Comparison of ENCODE assay signal across 10 mouse cellular contexts in genomic region chr13:63779376-63780291, GRCm38 (mm10). TPM values are rescaled to one million over a fixed set of nuclear protein-coding genes. Genes with fewer than 3 reads are reported as not detected.
DNase-seq lines count a peak whose midpoint lies in the region; ATAC-seq lines count a peak whose summit lies in the region.
"Had no signal": no experiment of that assay in that cellular context is flagged by ENCODE, and none has a peak within 500 bp of the region (broad histone marks: within the 10 kb centered on the region; RNA-seq: fewer than 3 reads in every experiment).

No protein-coding gene starts in this region.

- H3K27ac ChIP-seq in embryonic facial prominence, embryonic 13.5 days, result peak overlapping the region; percentile 7; the same call in 1 of the 2 replicates
- H3K27ac ChIP-seq in embryonic facial prominence, embryonic 10.5 days (replicated peaks), result no peak overlapping the region
- no peak overlapping the region for H3K27ac ChIP-seq in midbrain, embryonic 14.5 days (replicated peaks; ENCODE audit: low read depth, low read length)
- H3K27ac ChIP-seq: liver, embryonic 14.5 days had no signal

- H3K27me3 ChIP-seq in embryonic facial prominence, embryonic 13.5 days, result no peaks in the 10 kb centered on the region
- no peaks in the 10 kb centered on the region for H3K27me3 ChIP-seq in embryonic facial prominence, embryonic 10.5 days (replicated peaks; ENCODE audit: low read depth, poor library complexity, severe bottlenecking)
- no peaks in the 10 kb centered on the region for H3K27me3 ChIP-seq in midbrain, embryonic 14.5 days (ENCODE audit: control insufficient read depth, insufficient read depth, low read length)

- no peak overlapping the region for H3K9ac ChIP-seq in embryonic facial prominence, embryonic 13.5 days
- no peak overlapping the region for H3K9ac ChIP-seq in midbrain, embryonic 14.5 days (replicated peaks; ENCODE audit: low read length)
- H3K9ac ChIP-seq: liver, embryonic 14.5 days had no signal

- ATAC-seq in embryonic facial prominence, embryonic 13.5 days (ENCODE audit: insufficient number of reproducible peaks, insufficient read depth, low FRiP score, low TSS enrichment, low read depth), result no peak
- ATAC-seq in midbrain, embryonic 14.5 days (ENCODE audit: low FRiP score, low TSS enrichment), result no peak
- ATAC-seq in erythroblast, adult 5-6 weeks (replicated peaks; ENCODE audit: low FRiP score, poor library complexity, severe bottlenecking), result no peak

- H3K4me3 ChIP-seq in embryonic facial prominence, embryonic 13.5 days, result no peak overlapping the region
- H3K4me3 ChIP-seq in embryonic facial prominence, embryonic 10.5 days, result no peak overlapping the region
- H3K4me3 ChIP-seq in midbrain, embryonic 14.5 days (replicated peaks; ENCODE audit: low read depth, low read length), result no peak overlapping the region

- H3K4me2 ChIP-seq in embryonic facial prominence, embryonic 13.5 days, result no peak overlapping the region
- no peak overlapping the region for H3K4me2 ChIP-seq in midbrain, embryonic 14.5 days (ENCODE audit: low read length)

- DNase-seq in embryonic facial prominence, embryonic 10.5 days (ENCODE audit: low spot score), result no peak
- DNase-seq in cerebellum, postnatal 4 days (ENCODE audit: low spot score in 2 of 2), result peak; percentile 37 to 69
- DNase-seq in layer of hippocampus, postnatal 10 days (ENCODE audit: low spot score in 2 of 2), result peak; percentile 77 to 79
- peak; percentile 78 for DNase-seq in midbrain, embryonic 14.5 days
- DNase-seq in thymus, postnatal 25 days, result no peak
- no peak for DNase-seq in retina, embryonic 14.5 days (ENCODE audit: low spot score)
- DNase-seq: gastrocnemius, postnatal 14 days had no signal

- 72% methylated on average over 2 of the region's 2 CpGs for WGBS in embryonic facial prominence, embryonic 13.5 days
- 92% methylated on average over 2 of the region's 2 CpGs for WGBS in embryonic facial prominence, embryonic 10.5 days
- WGBS in midbrain, embryonic 14.5 days, result 56% methylated on average over 2 of the region's 2 CpGs

- no peaks in the 10 kb centered on the region for H3K4me1 ChIP-seq in embryonic facial prominence, embryonic 13.5 days
- H3K4me1 ChIP-seq in embryonic facial prominence, embryonic 10.5 days, result no peaks in the 10 kb centered on the region
- no peaks in the 10 kb centered on the region for H3K4me1 ChIP-seq in midbrain, embryonic 14.5 days (ENCODE audit: control insufficient read depth, insufficient read depth, low read length)

- no peaks in the 10 kb centered on the region for H3K36me3 ChIP-seq in embryonic facial prominence, embryonic 13.5 days
- no peaks in the 10 kb centered on the region for H3K36me3 ChIP-seq in embryonic facial prominence, embryonic 10.5 days (replicated peaks)
- no peaks in the 10 kb centered on the region for H3K36me3 ChIP-seq in midbrain, embryonic 14.5 days (ENCODE audit: control insufficient read depth, insufficient read depth, low read length)

- H3K9me3 ChIP-seq in embryonic facial prominence, embryonic 13.5 days, result no peaks in the 10 kb centered on the region
- H3K9me3 ChIP-seq in embryonic facial prominence, embryonic 10.5 days, result no peaks in the 10 kb centered on the region
- H3K9me3 ChIP-seq in midbrain, embryonic 14.5 days (ENCODE audit: control insufficient read depth, low read length), result no peaks in the 10 kb centered on the region

RNA-seq across cellular contexts. Expression of gene Ercc6l2, which starts 35.4 kb away (rescaled TPM):
- 25.1 and 28.9 TPM in 2 replicates for polyA plus RNA-seq in embryonic facial prominence, embryonic 13.5 days (2015; fragmentation: Nextera tagmentation; extraction: Ambion mirVana)
- 19.8 and 24.4 TPM in 2 replicates for polyA plus RNA-seq in embryonic facial prominence, embryonic 10.5 days (2016; fragmentation: Nextera tagmentation; extraction: Ambion mirVana)
- total RNA-seq in layer of hippocampus, postnatal 10 days (2021), result 10 to 100 TPM; 17.1 to 21.2 TPM
- 13.9 and 18.7 TPM in 2 replicates for polyA plus RNA-seq in midbrain, embryonic 14.5 days (2014; fragmentation: Nextera tagmentation; extraction: Ambion mirVana)
- total RNA-seq in erythroblast, adult 5-6 weeks (2015; ENCODE audit: low replicate concordance), result 21.7 and 22.5 TPM in 2 replicates
- total RNA-seq in erythroblast, adult 5-6 weeks (2017; ENCODE audit: low replicate concordance), result 19.5 and 20.2 TPM in 2 replicates

Comparison
In these comparisons a context has a peak if more than half of its experiments do, and no peak if none do; other contexts are left out.
1. DNase-seq: peak in cerebellum, postnatal 4 days (2 of 2), layer of hippocampus, postnatal 10 days (2 of 2) and midbrain, embryonic 14.5 days (single experiment); none in embryonic facial prominence, embryonic 10.5 days (single experiment), thymus, postnatal 25 days (single experiment) and retina, embryonic 14.5 days (single experiment).